Mouse (Mus musculus): ENCODE measurements around the gene Top2a.

Top2a gene

DNA sequence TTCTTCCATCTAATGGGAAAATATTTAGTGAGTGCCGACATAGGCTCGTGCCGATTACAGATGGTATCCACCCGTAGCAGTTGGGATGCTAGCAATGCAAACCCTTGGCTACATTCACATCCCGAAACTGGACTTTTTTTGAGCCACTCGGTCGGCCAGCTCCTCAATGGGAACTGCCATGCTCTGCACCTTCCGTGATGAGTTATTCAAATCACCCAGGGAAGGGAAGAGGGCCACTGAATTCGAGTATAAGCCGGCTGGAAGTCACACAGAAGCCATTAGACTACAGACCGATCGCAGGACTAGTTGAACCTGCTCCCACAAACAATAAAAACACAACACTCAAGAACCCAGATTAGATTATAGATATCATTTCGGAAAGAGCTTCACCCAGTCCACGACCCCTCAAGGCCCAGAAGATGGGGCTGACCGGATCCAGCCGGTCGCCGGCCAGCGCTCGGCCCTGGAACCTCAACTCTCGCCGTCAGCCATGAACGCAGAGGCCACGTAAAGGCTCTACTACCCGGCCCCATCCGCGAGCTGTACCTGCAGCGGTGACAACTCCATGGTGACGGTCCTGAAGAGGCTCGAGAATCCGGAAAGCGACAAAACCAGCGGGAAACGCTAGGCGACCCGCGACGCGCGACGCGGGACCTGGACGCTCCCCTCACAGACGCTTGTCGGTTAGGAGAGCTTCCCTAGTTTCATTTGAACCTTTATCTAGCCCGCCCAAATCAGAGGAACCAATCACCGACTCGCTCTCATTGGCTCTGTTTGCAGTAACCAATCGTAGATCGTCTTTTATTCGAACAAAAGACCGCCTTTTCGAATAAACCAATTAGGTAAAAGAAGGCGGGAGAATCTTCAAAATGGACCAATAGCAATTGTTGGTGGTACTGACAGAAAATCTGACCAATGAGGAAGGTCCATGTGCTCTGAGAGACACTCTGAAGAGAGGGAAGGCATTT, at the start of gene Top2a:
Gene Top2a (minus strand): TSS at position 690 of the 968 bp plus-strand sequence.
- DNase-seq (ENCODE audit: low spot score in 2 of 2): peak; percentile 94 to 98

DNA sequence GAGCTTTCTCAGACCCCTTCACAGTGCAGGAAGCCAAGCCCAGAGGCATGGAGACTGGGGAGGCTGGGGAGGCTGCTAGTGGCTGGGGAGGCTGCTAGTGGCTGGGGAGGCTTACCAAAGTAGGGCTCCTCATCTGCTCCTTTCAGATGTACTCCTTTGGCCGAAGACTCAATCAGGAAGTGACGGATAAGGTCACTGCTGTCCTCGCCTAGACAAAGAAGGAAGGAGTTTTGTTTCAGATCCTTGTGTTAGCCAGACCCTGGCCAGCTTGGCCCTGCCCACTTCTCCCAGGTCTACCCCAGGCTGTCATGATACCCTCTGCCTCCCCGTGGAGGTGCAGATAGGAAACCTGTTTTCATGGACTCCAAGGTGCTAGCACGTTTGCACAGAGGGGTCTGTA, 49.8 kb upstream of the Top2a start:
- no peak for DNase-seq (ENCODE audit: low spot score in 2 of 2)

DNA sequence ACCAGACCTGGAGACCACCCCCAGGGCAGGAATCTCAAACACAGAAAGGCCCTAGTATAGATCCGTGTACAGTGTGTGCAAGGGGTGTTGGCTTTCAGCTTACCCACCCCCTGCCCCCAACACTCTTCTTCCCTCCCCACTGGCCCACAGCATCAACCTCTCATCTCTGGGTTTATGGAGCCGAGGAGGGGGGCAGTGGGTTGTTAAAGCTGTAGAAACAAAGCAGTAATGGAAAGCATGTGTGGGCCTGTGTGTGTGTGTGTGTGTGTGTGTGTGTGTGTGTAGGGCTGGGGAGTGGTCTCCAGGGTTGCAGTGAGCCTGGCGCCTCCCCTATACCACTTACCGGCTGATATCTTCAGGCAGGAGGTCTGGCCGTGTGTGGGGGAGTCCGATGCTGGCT, 47.9 kb upstream of the Top2a start:
- no peak for DNase-seq (ENCODE audit: low spot score in 2 of 2)

GRCm38 (mm10) chr11:99068455-99068854, 44.5 kb upstream of the Top2a start:
- DNase-seq (ENCODE audit: low spot score in 2 of 2): no peak

GRCm38 (mm10) chr11:99067591-99067990, 43.6 kb upstream of the Top2a start:
- DNase-seq (ENCODE audit: low spot score in 2 of 2): no peak

DNA sequence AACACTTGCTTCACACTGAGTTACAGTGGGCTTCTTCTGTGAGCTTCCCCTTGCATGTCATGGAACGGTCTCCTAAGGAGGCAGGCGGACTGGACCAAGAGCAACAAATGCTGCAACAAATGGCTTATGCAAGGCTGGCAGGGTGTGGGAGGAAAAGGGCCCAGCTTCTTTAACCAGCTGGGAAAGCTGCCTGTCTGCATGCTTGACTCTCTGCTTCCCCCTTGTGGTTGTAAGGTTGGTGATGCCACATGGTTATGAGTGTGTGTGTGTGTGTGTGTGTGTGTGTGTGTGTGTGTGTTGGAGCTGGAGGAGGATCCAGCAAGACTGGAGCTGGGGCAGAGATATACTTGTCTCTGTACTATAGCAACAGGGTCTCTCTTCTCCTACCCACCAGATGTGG, 42.0 kb upstream of the Top2a start:
- DNase-seq (ENCODE audit: low spot score in 2 of 2): peak; percentile 58 to 77

- no peak for DNase-seq (ENCODE audit: low spot score in 2 of 2)
Measured at GRCm38 (mm10) chr11:99065353-99065752, 41.4 kb upstream of the Top2a start.

GRCm38 (mm10) chr11:99063406-99064131, 39.6 kb upstream of the Top2a start:
- DNase-seq (ENCODE audit: low spot score in 2 of 2): no peak

DNA sequence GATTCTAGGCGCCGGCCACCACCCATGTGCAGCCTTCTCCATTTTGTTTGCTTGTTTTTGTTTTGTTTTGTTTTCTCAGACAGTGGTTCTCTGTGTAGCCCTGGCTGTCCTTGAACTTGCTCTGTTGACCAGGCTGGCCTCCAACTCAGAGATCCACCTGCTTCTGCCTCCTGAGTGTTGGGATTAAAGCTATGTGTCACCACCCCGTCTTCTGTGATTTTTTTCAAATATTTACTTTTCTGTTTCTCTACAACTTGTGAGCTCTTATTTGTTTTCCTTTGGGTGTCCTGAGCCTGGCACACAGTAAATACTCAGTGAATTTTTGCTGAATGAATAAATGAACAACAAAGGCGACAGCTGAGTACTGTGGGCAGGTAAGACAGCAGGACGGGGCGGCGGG, 38.7 kb upstream of the Top2a start:
- no peak for DNase-seq (ENCODE audit: low spot score in 2 of 2)

DNA sequence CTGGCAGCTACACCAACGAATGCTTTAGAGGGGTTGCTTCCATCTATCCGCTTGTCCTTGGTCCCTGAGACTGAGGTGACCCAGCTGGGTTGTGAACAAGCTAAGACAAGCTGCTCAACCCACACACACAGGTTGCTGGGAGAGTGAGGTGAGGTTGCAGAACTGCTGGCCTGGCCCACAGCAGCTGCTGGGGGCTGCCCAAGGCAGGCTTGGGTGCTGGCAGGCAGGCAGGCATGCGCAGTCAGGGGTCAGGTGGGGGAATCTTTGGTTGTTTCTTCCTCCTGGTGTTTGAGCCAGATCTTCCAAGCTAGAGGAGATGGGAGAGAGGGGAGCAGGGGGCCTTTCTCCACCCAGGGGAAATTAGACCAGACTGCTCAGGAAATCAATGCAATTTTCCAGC, 36.4 kb upstream of the Top2a start:
- no peak for DNase-seq (ENCODE audit: low spot score in 2 of 2)

GRCm38 (mm10) chr11:99055571-99056452, 31.8 kb upstream of the Top2a start:
- no peak for DNase-seq (ENCODE audit: low spot score in 2 of 2)

DNA sequence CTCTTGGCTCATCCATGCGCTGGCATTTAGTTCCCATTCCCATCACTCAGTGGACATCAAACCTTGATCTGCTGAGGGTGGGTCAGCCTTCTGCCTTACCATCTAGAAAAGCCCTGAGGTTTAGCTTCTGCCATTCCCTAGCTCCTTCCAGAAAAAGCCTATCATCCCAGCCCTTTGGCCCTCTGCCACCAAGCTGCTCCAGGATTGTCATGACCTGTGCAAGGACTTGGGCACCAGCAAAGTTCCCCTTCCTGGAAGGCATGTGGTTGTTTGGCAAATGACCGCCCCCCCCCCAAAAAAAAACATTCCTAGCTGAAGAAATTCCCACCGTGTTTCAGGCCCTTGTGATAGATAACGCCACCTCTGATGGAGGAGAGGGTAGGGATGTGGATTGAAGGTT, 31.2 kb upstream of the Top2a start:
- no peak for DNase-seq (ENCODE audit: low spot score in 2 of 2)

- DNase-seq (ENCODE audit: low spot score in 2 of 2): no peak
Measured at GRCm38 (mm10) chr11:99047643-99048042, 23.7 kb upstream of the Top2a start.

GRCm38 (mm10) chr11:99047120-99047519, 23.1 kb upstream of the Top2a start:
- no peak for DNase-seq (ENCODE audit: low spot score in 2 of 2)

DNA sequence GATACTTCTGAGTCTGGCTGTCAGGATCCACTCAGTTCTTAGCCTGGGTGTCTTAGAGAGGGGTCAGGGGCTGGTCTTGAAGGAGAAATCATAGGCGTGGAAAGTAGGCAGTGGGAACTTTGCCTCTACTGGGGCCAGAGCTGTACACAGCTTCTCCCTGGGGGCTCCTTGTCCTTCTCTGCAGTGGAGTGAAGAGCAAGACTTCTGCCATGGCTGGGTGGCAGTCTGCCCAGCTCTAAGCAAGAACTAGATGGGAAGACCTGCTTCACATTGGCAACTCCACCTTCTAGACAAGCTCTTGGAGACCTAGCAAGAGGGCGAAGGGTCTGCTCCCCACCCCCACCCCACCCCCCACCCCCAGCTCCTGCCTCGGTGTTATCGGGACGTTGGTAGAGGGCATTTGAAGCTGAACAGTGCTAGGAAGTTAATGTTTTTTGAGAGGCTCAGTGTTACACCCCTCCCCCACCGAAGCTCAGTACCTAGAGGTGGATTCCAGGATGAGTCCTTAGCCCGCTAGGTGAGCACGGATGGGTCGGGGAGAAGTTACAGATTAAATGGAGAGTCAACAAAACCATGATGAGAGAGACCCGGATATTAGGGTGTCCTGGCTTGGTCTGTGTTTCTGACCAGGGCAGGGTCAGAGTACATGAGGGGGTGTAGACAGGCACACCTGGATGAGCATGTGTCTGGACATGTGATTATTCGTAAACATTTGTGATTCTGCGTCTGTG, 21.3 kb upstream of the Top2a start:
- no peak for DNase-seq (ENCODE audit: low spot score in 2 of 2)

DNA sequence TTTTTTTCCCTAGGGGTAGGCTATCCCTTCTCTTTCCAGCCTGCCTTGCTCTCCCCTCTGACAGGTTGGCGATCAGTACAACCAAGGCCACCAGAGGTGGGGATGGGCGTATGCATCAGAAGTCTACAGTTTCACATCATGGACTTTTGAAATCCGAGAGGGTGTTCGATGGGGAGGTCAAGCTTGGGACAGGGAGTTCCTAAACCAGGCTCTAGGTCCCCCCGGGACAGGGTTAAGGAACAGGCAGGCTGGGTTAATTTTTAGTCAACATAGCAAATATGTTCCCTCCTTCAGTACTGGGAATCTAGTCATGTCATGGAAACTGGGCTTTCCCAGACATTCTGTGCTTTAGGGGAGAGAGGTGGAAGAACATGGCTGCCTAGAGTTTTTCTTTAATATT, 20.3 kb upstream of the Top2a start:
- no peak for DNase-seq (ENCODE audit: low spot score in 2 of 2)

GRCm38 (mm10) chr11:99043632-99044031, 19.6 kb upstream of the Top2a start:
- no peak for DNase-seq (ENCODE audit: low spot score in 2 of 2)

DNA sequence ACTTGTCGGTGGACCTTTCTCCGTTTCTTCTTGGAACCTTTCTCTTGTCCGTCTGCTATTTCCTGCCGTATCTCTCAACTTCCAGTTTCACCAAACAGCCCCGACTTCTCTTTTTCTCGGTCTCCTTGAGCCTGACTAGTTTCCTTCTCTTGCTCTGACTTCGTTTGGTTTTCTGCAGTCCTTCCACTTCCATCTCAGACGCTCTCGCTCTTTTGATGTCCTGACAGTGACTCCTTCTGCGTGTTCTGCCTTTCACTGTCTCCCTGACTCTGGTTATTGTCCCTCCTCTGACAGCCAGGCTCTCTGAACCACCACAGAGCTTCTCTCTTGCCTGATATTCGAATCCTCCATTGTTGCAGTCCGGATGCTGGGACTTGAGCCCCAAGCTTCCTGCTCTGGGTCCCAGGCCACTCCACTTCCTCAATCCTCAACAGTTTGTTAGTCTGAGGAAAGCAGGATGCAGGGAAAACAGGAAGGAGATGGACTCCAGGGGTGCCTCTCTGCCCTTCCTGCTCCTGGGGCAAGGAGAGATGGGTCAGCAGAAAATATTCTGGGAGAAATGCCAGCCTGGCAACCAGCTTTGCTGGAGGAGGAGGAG, 18.9 kb upstream of the Top2a start:
- no peak for DNase-seq (ENCODE audit: low spot score in 2 of 2)

- no peak for DNase-seq (ENCODE audit: low spot score in 2 of 2)
Measured at GRCm38 (mm10) chr11:99041841-99042780, 18.1 kb upstream of the Top2a start.
